Mouse (Mus musculus): Measurements from ENCODE around the gene Samd5. TPM values are rescaled to one million over a fixed set of nuclear protein-coding genes. Genes with fewer than 3 reads are reported as not detected.

Samd5 gene
- total RNA-seq, 2 experiments from 2014 or later = not detected

GRCm38 (mm10) chr10:9594666-9595065 lies 80.3 kb downstream of the Samd5 start:
- ATAC-seq (replicated peaks; ENCODE audit: low FRiP score, poor library complexity, severe bottlenecking) = no peak

DNA sequence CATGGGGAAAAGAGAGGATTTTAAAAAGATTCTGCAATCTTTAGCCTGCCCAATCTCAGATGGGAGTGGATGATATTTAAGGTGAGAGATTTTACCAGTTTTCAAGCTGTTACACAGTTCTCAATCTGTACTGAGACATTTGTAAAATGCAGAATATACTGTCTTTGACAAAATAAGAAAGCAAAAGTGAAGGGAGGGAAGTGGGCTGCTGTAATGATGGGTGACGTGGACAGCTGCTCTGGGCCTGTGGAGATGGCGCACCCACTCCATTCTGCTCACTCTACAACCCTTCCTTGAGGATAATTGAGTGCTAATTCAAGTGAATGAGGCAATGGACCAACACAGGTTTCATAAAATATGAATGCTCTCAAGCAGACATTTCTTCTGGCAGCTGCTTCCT lies 84.4 kb downstream of the Samd5 start:
- no peak for ATAC-seq (replicated peaks; ENCODE audit: low FRiP score, poor library complexity, severe bottlenecking)

GRCm38 (mm10) chr10:9586328-9586727 lies 88.7 kb downstream of the Samd5 start:
- ATAC-seq (replicated peaks; ENCODE audit: low FRiP score, poor library complexity, severe bottlenecking) = no peak

GRCm38 (mm10) chr10:9579374-9579773 lies 95.6 kb downstream of the Samd5 start:
- ATAC-seq (replicated peaks; ENCODE audit: low FRiP score, poor library complexity, severe bottlenecking) = no peak

DNA sequence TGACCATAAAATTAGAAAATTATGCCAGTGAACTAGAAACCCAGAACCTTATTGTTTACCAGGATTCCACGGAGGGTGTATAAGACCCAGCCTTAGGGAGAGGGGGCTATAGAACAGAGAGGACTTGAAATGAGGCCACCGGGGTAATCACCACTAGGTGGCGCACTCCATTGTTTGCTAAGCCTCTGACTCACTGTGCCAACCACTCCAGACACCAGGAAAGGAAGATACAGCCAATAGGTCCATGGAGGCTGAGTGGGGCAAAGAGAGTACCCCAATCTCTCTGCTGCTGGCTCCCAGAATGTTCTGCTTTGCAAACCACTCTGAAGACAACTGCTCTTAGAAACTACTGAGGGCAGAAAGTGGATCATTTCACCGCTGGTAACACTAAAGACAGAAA lies 99.4 kb downstream of the Samd5 start:
- ATAC-seq (replicated peaks; ENCODE audit: low FRiP score, poor library complexity, severe bottlenecking) = no peak

- no peak for ATAC-seq (replicated peaks; ENCODE audit: low FRiP score, poor library complexity, severe bottlenecking)
These were observed 100.9 kb downstream of the Samd5 start for GRCm38 (mm10) chr10:9574135-9574534.

Other genes with a start within 250 kb of the Samd5 start
- 26.3 and 28.0 TPM in 2 replicates for gene Stxbp5, start 225.9 kb upstream of the Samd5 start, total RNA-seq (2015; ENCODE audit: low replicate concordance)
- gene Stxbp5, start 225.9 kb upstream of the Samd5 start, total RNA-seq (2017; ENCODE audit: low replicate concordance) = 16.0 and 21.5 TPM in 2 replicates